Mouse (Mus musculus) midbrain, embryonic 11.5 days (tissue): ENCODE measurements around the gene Dhrs3. TPM values are rescaled to one million over a fixed set of nuclear protein-coding genes. Genes with fewer than 3 reads are reported as not detected.

Experiments used
- ATAC-seq: fragments of 200-750 bp; cut with Nextera tagmentation; 2 replicates; pipeline ENCODE4 v1.8.0; 2017; ENCODE audit warnings: moderate TSS enrichment, moderate library complexity; ENCODE audit not compliant: low FRiP score
- DNase-seq: peaks from one replicate; pipeline ENCODE4 v3.0.0; 2015; ENCODE audit warnings: low spot score; ENCODE audit errors: missing footprints
- H3K27ac ChIP-seq: fragments of 300-500 bp; sonication (generic); 2 replicates; pipeline ENCODE4 v1.5.1; 2014; ENCODE audit warnings: low read depth, low read length
- H3K27me3 ChIP-seq: fragments of 300-500 bp; sonication (generic); 2 replicates; pipeline ENCODE4 v1.6.1; 2014; ENCODE audit warnings: mild to moderate bottlenecking, low read length, moderate library complexity, mixed read lengths; ENCODE audit not compliant: control insufficient read depth, insufficient read depth
- H3K36me3 ChIP-seq: fragments of 300-500 bp; sonication (generic); 2 replicates; pipeline ENCODE4 v1.6.1; 2014; ENCODE audit warnings: mild to moderate bottlenecking, low read length, moderate library complexity, mixed read lengths; ENCODE audit not compliant: control insufficient read depth, insufficient read depth
- H3K4me1 ChIP-seq: fragments of 300-500 bp; sonication (generic); 2 replicates; pipeline ENCODE4 v1.6.1; 2014; ENCODE audit warnings: low read length; ENCODE audit not compliant: control insufficient read depth, insufficient read depth
- H3K4me2 ChIP-seq: fragments of 300-500 bp; sonication (generic); 2 replicates; pipeline ENCODE4 v1.6.1; 2014; ENCODE audit warnings: mild to moderate bottlenecking, moderate library complexity
- H3K4me3 ChIP-seq: fragments of 300-500 bp; sonication (generic); 2 replicates; pipeline ENCODE4 v1.5.1; 2014; ENCODE audit warnings: low read depth, low read length
- H3K9ac ChIP-seq: fragments of 300-500 bp; sonication (generic); 2 replicates; pipeline ENCODE4 v1.6.1; 2014; ENCODE audit warnings: low read length
- H3K9me3 ChIP-seq: fragments of 300-500 bp; sonication (generic); 2 replicates; pipeline ENCODE4 v1.6.1; 2016; ENCODE audit warnings: low read length; ENCODE audit not compliant: control insufficient read depth
- WGBS: fragments of 180-500 bp; shearing (Covaris S2); extraction: QIAGEN DNeasy Blood & Tissue Kit; methylation state at CpG from one replicate; pipeline ENCODE4 v1.1.7; 2014; 5-methylcytosine and 5-hydroxymethylcytosine counted together
- polyA plus RNA-seq: library from polyadenylated mRNA; unstranded; fragments of >200 nt; fragmentation: Nextera tagmentation; extraction: Ambion mirVana; gene quantifications from 2 replicates; pipeline ENCODE4 v1.2.1, GENCODE M21; 2014

Dhrs3 gene
- polyA plus RNA-seq, 1 experiment from 2014 or later, result 5.9 TPM

GRCm38 (mm10) chr4:144906001-144906889 lies 13.6 kb downstream of the Dhrs3 start:
- Histone ChIP-seq H3K36me3 (no peaks in the 10 kb centered on the region), H3K4me1 (no peaks in the 10 kb centered on the region), H3K27ac (no peak overlapping the region), H3K9ac (no peak overlapping the region), H3K4me2 (no peak overlapping the region), H3K9me3 (no peaks in the 10 kb centered on the region), H3K4me3 (no peak overlapping the region), H3K27me3 (no peaks in the 10 kb centered on the region)
- ATAC-seq (peak; percentile 23), DNase-seq (no peak)
- WGBS, result 89% methylated on average over 8 of the region's 8 CpGs

- no peak overlapping the region for H3K9ac ChIP-seq
- no peak overlapping the region for H3K4me3 ChIP-seq
- ATAC-seq (no peak), DNase-seq (no peak)
- no peaks in the 10 kb centered on the region for H3K36me3 ChIP-seq
- H3K27ac ChIP-seq, result no peak overlapping the region
- 79% methylated on average over 4 of the region's 4 CpGs for WGBS
- H3K9me3 ChIP-seq, result no peaks in the 10 kb centered on the region
- H3K4me1 ChIP-seq, result no peaks in the 10 kb centered on the region
- H3K4me2 ChIP-seq, result no peak overlapping the region
- H3K27me3 ChIP-seq, result no peaks in the 10 kb centered on the region
Observed at GRCm38 (mm10) chr4:144906978-144907703, 14.5 kb downstream of the Dhrs3 start.

GRCm38 (mm10) chr4:144908825-144909224 lies 16.2 kb downstream of the Dhrs3 start:
- Histone ChIP-seq H3K9ac (no peak overlapping the region), H3K4me3 (no peak overlapping the region), H3K4me1 (no peaks in the 10 kb centered on the region), H3K9me3 (no peaks in the 10 kb centered on the region), H3K4me2 (no peak overlapping the region), H3K36me3 (no peaks in the 10 kb centered on the region), H3K27ac (no peak overlapping the region), H3K27me3 (no peaks in the 10 kb centered on the region)
- no peak for DNase-seq
- ATAC-seq, result no peak

GRCm38 (mm10) chr4:144910281-144910680 lies 17.7 kb downstream of the Dhrs3 start:
- H3K4me1 ChIP-seq, result no peaks in the 10 kb centered on the region
- no peaks in the 10 kb centered on the region for H3K36me3 ChIP-seq
- WGBS, result 89% methylated on average over 3 of the region's 3 CpGs

GRCm38 (mm10) chr4:144913298-144914152 lies 20.9 kb downstream of the Dhrs3 start:
- no peak for ATAC-seq
- Histone ChIP-seq H3K9me3 (no peaks in the 10 kb centered on the region), H3K27ac (no peak overlapping the region), H3K4me3 (no peak overlapping the region), H3K4me2 (no peak overlapping the region), H3K36me3 (no peaks in the 10 kb centered on the region), H3K27me3 (no peaks in the 10 kb centered on the region), H3K4me1 (no peaks in the 10 kb centered on the region), H3K9ac (no peak overlapping the region)
- 83% methylated on average over 6 of the region's 6 CpGs for WGBS
- no peak for DNase-seq

More at GRCm38 (mm10) chr4:144910281-144910680, 17.7 kb downstream of the Dhrs3 start:
- no peak overlapping the region for H3K27ac ChIP-seq
- DNase-seq, result no peak
- H3K4me3 ChIP-seq, result no peak overlapping the region
- H3K9me3 ChIP-seq, result no peaks in the 10 kb centered on the region
- no peaks in the 10 kb centered on the region for H3K27me3 ChIP-seq
- no peak overlapping the region for H3K4me2 ChIP-seq
- ATAC-seq, result no peak
- H3K9ac ChIP-seq, result no peak overlapping the region

DNA sequence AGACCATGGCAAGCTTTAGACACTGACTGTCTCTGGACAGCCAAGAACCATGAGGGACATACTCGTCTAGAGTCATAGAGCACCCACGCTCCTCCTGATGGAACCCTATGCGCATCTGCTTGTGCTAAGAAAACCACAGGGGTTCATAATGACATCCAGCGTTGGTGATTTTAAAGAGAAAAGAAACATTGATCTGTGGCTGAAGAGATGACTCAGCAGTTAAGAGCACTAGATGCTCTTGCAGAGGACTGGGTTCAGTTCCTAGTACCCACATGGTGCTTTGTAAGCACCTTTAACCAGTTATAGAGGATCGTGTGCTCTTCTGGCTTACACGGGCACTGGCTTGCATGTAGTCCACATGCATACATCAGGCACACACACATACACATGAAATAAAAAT lies 23.9 kb downstream of the Dhrs3 start:
- WGBS, result 91% methylated on average over 6 of the region's 6 CpGs

DNA sequence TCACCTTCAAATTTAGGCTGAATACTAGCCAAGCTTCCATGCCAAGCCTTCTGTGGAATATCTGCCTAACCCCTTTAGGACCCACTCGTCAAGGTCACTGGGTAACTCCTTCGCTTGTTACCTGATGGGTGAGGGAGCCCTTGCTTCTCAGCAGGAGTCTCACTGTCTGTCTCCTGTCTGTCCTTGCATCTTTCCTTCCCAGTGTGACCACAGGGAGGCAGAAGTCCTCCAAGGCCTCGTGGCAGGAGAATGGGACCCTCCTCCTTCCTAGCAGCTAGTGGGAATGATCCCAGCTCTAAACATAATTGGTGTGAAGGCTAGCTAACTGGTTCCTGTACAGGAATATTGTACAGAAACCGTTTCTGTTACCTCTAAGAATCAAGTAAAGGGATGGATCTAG lies 24.5 kb downstream of the Dhrs3 start:
- no peak for DNase-seq
- Histone ChIP-seq H3K9ac (no peak overlapping the region), H3K4me2 (no peak overlapping the region), H3K27ac (no peak overlapping the region), H3K27me3 (no peaks in the 10 kb centered on the region), H3K4me1 (no peaks in the 10 kb centered on the region), H3K36me3 (no peaks in the 10 kb centered on the region), H3K4me3 (no peak overlapping the region), H3K9me3 (no peaks in the 10 kb centered on the region)
- WGBS, result 65% methylated on average over 4 of the region's 4 CpGs
- no peak for ATAC-seq

More for the DNA sequence above, 23.9 kb downstream of the Dhrs3 start:
- H3K4me1 ChIP-seq, result no peaks in the 10 kb centered on the region
- ATAC-seq, result no peak
- H3K9ac ChIP-seq, result no peak overlapping the region
- H3K27ac ChIP-seq, result no peak overlapping the region
- H3K4me2 ChIP-seq, result no peak overlapping the region
- DNase-seq, result no peak
- H3K36me3 ChIP-seq, result no peaks in the 10 kb centered on the region
- H3K27me3 ChIP-seq, result no peaks in the 10 kb centered on the region
- H3K9me3 ChIP-seq, result no peaks in the 10 kb centered on the region
- no peak overlapping the region for H3K4me3 ChIP-seq

DNA sequence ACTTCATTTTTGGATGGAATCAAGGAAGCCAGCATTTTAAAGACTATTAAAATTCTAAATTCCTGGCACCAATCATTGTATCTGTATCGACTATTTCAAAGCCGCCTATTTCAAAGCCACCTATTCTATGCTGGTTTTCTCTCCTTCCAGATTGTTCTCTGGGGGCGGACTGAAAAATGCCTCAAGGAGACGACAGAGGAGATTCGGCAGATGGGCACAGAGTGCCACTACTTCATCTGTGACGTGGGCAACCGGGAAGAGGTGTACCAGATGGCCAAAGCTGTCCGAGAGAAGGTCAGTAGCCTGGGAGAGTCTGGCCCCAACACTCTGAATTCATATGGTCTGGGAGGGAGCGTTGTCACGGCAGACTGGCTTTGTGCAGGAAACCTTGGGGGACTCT lies 25.9 kb downstream of the Dhrs3 start:
- H3K4me3 ChIP-seq, result no peak overlapping the region
- 94% methylated on average over 10 of the region's 10 CpGs for WGBS
- H3K4me2 ChIP-seq, result no peak overlapping the region
- H3K27me3 ChIP-seq, result no peaks in the 10 kb centered on the region
- H3K9me3 ChIP-seq, result no peaks in the 10 kb centered on the region
- no peaks in the 10 kb centered on the region for H3K36me3 ChIP-seq
- no peak overlapping the region for H3K9ac ChIP-seq
- no peaks in the 10 kb centered on the region for H3K4me1 ChIP-seq
- DNase-seq, result no peak
- no peak overlapping the region for H3K27ac ChIP-seq
- no peak for ATAC-seq
